In the genomic region with DNA sequence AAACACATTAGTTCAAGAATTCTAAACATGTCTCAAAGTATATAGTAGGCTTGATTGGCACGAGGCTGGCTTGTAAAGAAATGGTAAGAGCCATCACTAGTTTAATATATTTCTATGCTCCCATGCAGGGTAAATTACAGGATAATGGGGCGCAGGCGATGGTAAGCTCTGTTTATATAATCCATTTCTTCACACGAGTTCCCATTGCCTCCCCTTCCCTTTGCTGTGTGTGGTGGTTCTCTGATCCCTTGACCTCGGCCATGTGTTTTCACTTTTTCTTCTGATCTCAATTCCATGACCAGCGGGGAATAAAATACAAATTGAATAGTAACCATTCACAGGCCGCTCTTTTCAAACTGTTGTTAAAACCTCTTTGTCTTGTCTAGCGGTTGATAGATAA, we compare ENCODE assay signal across 13 mouse cellular contexts. TPM values are rescaled to one million over a fixed set of nuclear protein-coding genes. Genes with fewer than 3 reads are reported as not detected.
DNase-seq lines count a peak whose midpoint lies in the region; ATAC-seq and TF ChIP-seq lines count a peak whose summit lies in the region.
"Had no signal": no experiment of that assay in that cellular context is flagged by ENCODE, and none has a peak within 500 bp of the region (broad histone marks: within the 10 kb centered on the region; RNA-seq: fewer than 3 reads in every experiment).

No protein-coding gene starts in this region.

- H3K36me3 ChIP-seq in intestine, embryonic 14.5 days (ENCODE audit: control insufficient read depth, insufficient read depth, low read length): no peaks in the 10 kb centered on the region
- no peaks in the 10 kb centered on the region for H3K36me3 ChIP-seq in intestine, postnatal 0 days (ENCODE audit: control insufficient read depth, insufficient read depth)
- no peaks in the 10 kb centered on the region for H3K36me3 ChIP-seq in embryonic facial prominence, embryonic 11.5 days (replicated peaks; ENCODE audit: control insufficient read depth, insufficient read depth, low read depth, low read length)
- H3K36me3 ChIP-seq in limb, embryonic 12.5 days: no peaks in the 10 kb centered on the region

- no peak for TF ChIP-seq CTCF in intestine, postnatal 0 days (IDR thresholded peaks at IDR 0.05; ENCODE audit: low read depth)

- H3K9me3 ChIP-seq in intestine, embryonic 14.5 days (ENCODE audit: control insufficient read depth, low read length): no peaks in the 10 kb centered on the region
- no peaks in the 10 kb centered on the region for H3K9me3 ChIP-seq in intestine, postnatal 0 days (ENCODE audit: control insufficient read depth)
- no peaks in the 10 kb centered on the region for H3K9me3 ChIP-seq in embryonic facial prominence, embryonic 11.5 days (replicated peaks; ENCODE audit: control insufficient read depth, low read length)
- H3K9me3 ChIP-seq in limb, embryonic 12.5 days: no peaks in the 10 kb centered on the region

- peaks cover 92% of the 10 kb centered on the region for H3K27me3 ChIP-seq in intestine, embryonic 14.5 days (replicated peaks; ENCODE audit: control insufficient read depth, insufficient read depth, low read length)
- peaks cover 99% of the 10 kb centered on the region for H3K27me3 ChIP-seq in intestine, postnatal 0 days (replicated peaks; ENCODE audit: control insufficient read depth, insufficient read depth, low read length)
- peaks cover 24% of the 10 kb centered on the region for H3K27me3 ChIP-seq in embryonic facial prominence, embryonic 11.5 days (ENCODE audit: control insufficient read depth, insufficient read depth, low read length)
- H3K27me3 ChIP-seq in limb, embryonic 12.5 days: peaks cover 97% of the 10 kb centered on the region
- H3K27me3 ChIP-seq: CH12.LX had no signal

- no peak for ATAC-seq in intestine, embryonic 14.5 days (replicated peaks; ENCODE audit: low FRiP score, low TSS enrichment, low read depth)
- no peak for ATAC-seq in intestine, postnatal 0 days
- ATAC-seq in embryonic facial prominence, embryonic 11.5 days (replicated peaks; ENCODE audit: insufficient number of reproducible peaks, low FRiP score, low TSS enrichment, low read depth): peak; percentile 37; the same call in 1 of the 2 replicates
- no peak for ATAC-seq in limb, embryonic 12.5 days (ENCODE audit: insufficient number of reproducible peaks, insufficient read depth, low FRiP score, low TSS enrichment, low read depth)

- WGBS in intestine, embryonic 14.5 days: 3% methylated on average over 8 of the region's 8 CpGs
- 6% methylated on average over 8 of the region's 8 CpGs for WGBS in intestine, postnatal 0 days
- under 1% methylated on average over 8 of the region's 8 CpGs for WGBS in embryonic facial prominence, embryonic 11.5 days
- 1% methylated on average over 8 of the region's 8 CpGs for WGBS in limb, embryonic 12.5 days

- no peak overlapping the region for H3K4me3 ChIP-seq in intestine, embryonic 14.5 days (ENCODE audit: low read depth, low read length)
- no peak overlapping the region for H3K4me3 ChIP-seq in intestine, postnatal 0 days (ENCODE audit: low read depth, low read length)
- no peak overlapping the region; the same call in 1 of the 2 replicates for H3K4me3 ChIP-seq in embryonic facial prominence, embryonic 11.5 days (ENCODE audit: low read depth, low read length)
- 0 out of 2 replicates have a peak overlapping the region, but pooled peaks have one; percentile 48 for H3K4me3 ChIP-seq in limb, embryonic 12.5 days (replicated peaks)

- no peak overlapping the region for H3K27ac ChIP-seq in intestine, embryonic 14.5 days (ENCODE audit: low read depth)
- no peak overlapping the region for H3K27ac ChIP-seq in intestine, postnatal 0 days (ENCODE audit: low read depth, low read length)
- H3K27ac ChIP-seq in embryonic facial prominence, embryonic 11.5 days (replicated peaks; ENCODE audit: low read depth, low read length): peak overlapping the region; percentile 90
- H3K27ac ChIP-seq in limb, embryonic 12.5 days: no peak overlapping the region

- H3K9ac ChIP-seq in intestine, embryonic 14.5 days (ENCODE audit: low read length): no peak overlapping the region
- no peak overlapping the region for H3K9ac ChIP-seq in intestine, postnatal 0 days (ENCODE audit: low read depth, low read length)
- peak overlapping the region; percentile 53; the same call in 1 of the 2 replicates for H3K9ac ChIP-seq in embryonic facial prominence, embryonic 11.5 days (replicated peaks; ENCODE audit: low read length)
- no peak overlapping the region for H3K9ac ChIP-seq in limb, embryonic 12.5 days (replicated peaks)

- no peak for DNase-seq in intestine, embryonic 14.5 days (ENCODE audit: low spot score)
- DNase-seq in MN1 (ENCODE audit: low spot score): peak; percentile 36
- peak; percentile 95 for DNase-seq in embryonic facial prominence, embryonic 11.5 days (ENCODE audit: low spot score)
- DNase-seq in cerebellum, postnatal 36 days: no peak
- DNase-seq in adrenal gland, postnatal 36 days: no peak
- no peak for DNase-seq in cerebellum, adult 9-11 months
- DNase-seq: cerebellum, adult 18-20 months; right cerebral cortex, postnatal 25 days; thymus, adult 2 months had no signal

- peak overlapping the region; percentile 64 for H3K4me2 ChIP-seq in intestine, embryonic 14.5 days (ENCODE audit: low read length)
- no peak overlapping the region for H3K4me2 ChIP-seq in intestine, postnatal 0 days (replicated peaks; ENCODE audit: low read depth)
- peak overlapping the region; percentile 83; the same call in 1 of the 2 replicates for H3K4me2 ChIP-seq in embryonic facial prominence, embryonic 11.5 days (ENCODE audit: low read depth, low read length)
- peak overlapping the region; percentile 96 for H3K4me2 ChIP-seq in limb, embryonic 12.5 days

- peaks cover 22% of the 10 kb centered on the region for H3K4me1 ChIP-seq in intestine, embryonic 14.5 days (replicated peaks; ENCODE audit: control insufficient read depth, insufficient read depth, low read length)
- peaks cover 5% of the 10 kb centered on the region; the same call in 1 of the 2 replicates for H3K4me1 ChIP-seq in intestine, postnatal 0 days (replicated peaks; ENCODE audit: control insufficient read depth, insufficient read depth, low read length)
- peaks cover 13% of the 10 kb centered on the region for H3K4me1 ChIP-seq in embryonic facial prominence, embryonic 11.5 days (ENCODE audit: control insufficient read depth, insufficient read depth, low read length)
- peaks cover 36% of the 10 kb centered on the region for H3K4me1 ChIP-seq in limb, embryonic 12.5 days (replicated peaks)

RNA-seq across cellular contexts. Expression of a gene that starts 11.8 kb away (rescaled TPM):
- polyA plus RNA-seq in intestine, embryonic 14.5 days (2014; fragmentation: Nextera tagmentation; extraction: Ambion mirVana): 1.3 and 1.4 TPM in 2 replicates
- 1.9 and 2.4 TPM in 2 replicates for polyA plus RNA-seq in intestine, postnatal 0 days (2015; fragmentation: Nextera tagmentation; extraction: Ambion mirVana)
- polyA plus RNA-seq in embryonic facial prominence, embryonic 11.5 days (2014; fragmentation: Nextera tagmentation; extraction: Ambion mirVana): 1.2 and 1.5 TPM in 2 replicates
- 1.3 and 1.7 TPM in 2 replicates for polyA plus RNA-seq in limb, embryonic 12.5 days (2016; fragmentation: Nextera tagmentation; extraction: Ambion mirVana)
- total RNA-seq in adrenal gland, postnatal 36 days (2021): under 1 TPM in 1 of 2 experiments, not detected in 1; 0.79 TPM
- total RNA-seq: gastrocnemius, adult 18-20 months had no signal

Comparison
In these comparisons a context has a peak if more than half of its experiments do, and no peak if none do; other contexts are left out.
1. DNase-seq: peak in MN1 (single experiment) and embryonic facial prominence, embryonic 11.5 days (single experiment); none in intestine, embryonic 14.5 days (single experiment), cerebellum, postnatal 36 days (0 of 2), adrenal gland, postnatal 36 days (0 of 2) and cerebellum, adult 9-11 months (single experiment).